Mouse (Mus musculus) 416B (cell line): ENCODE results near the gene Ifi35.
"Not testable (repeated sequence)": the region's sequence is repeated elsewhere in the genome, so short reads cannot be mapped to it uniquely, and the experiment has no call there.

Experiments
- DNase-seq: peaks from one replicate; pipeline ENCODE4 v3.0.0; 2011; ENCODE audit warnings: low read depth

The Ifi35 gene

GRCm38 (mm10) chr11:101447786-101448185 is 421 bp upstream of the Ifi35 start:
- DNase-seq, result no peak

GRCm38 (mm10) chr11:101448899-101449298 is 692 bp downstream of the Ifi35 start:
- peak; percentile 79 for DNase-seq

GRCm38 (mm10) chr11:101449596-101449995 is 1.4 kb downstream of the Ifi35 start:
- DNase-seq, result not testable (repeated sequence)

- peak; percentile 82 for DNase-seq
These were observed 2.2 kb downstream of the Ifi35 start for GRCm38 (mm10) chr11:101450394-101450793.

GRCm38 (mm10) chr11:101451536-101451935 is 3.3 kb downstream of the Ifi35 start:
- DNase-seq, result peak; percentile 31

- peak; percentile 31 for DNase-seq
These were observed 4.0 kb downstream of the Ifi35 start for GRCm38 (mm10) chr11:101452093-101452774.

GRCm38 (mm10) chr11:101454702-101455101 is 6.5 kb downstream of the Ifi35 start:
- DNase-seq, result no peak

- no peak for DNase-seq
These were observed 7.4 kb downstream of the Ifi35 start for GRCm38 (mm10) chr11:101455627-101456026.

GRCm38 (mm10) chr11:101457631-101458030 is 9.4 kb downstream of the Ifi35 start:
- DNase-seq, result no peak

GRCm38 (mm10) chr11:101458217-101458616 is 10.0 kb downstream of the Ifi35 start:
- DNase-seq, result no peak

- DNase-seq, result no peak
These were observed 11.5 kb downstream of the Ifi35 start for GRCm38 (mm10) chr11:101459716-101460115.

- no peak for DNase-seq
These were observed 12.1 kb downstream of the Ifi35 start for GRCm38 (mm10) chr11:101460321-101460720.

GRCm38 (mm10) chr11:101462141-101462540 is 13.9 kb downstream of the Ifi35 start:
- DNase-seq, result no peak

- DNase-seq, result peak; percentile 87
These were observed 14.6 kb downstream of the Ifi35 start for GRCm38 (mm10) chr11:101462583-101463440.

GRCm38 (mm10) chr11:101464211-101465100 is 16.2 kb downstream of the Ifi35 start, which contains the start of gene Rnd2:
Rnd2 (plus strand) TSS chr11:101464999.
- DNase-seq, result peak; percentile 93

- DNase-seq, result peak; percentile 85
These were observed 17.1 kb downstream of the Ifi35 start for GRCm38 (mm10) chr11:101465101-101465868.

GRCm38 (mm10) chr11:101465869-101466551 is 17.8 kb downstream of the Ifi35 start, which contains the start of gene Vat1:
Vat1 (minus strand) TSS chr11:101466230.
- peak; percentile 82 for DNase-seq

GRCm38 (mm10) chr11:101466552-101466950 is 18.3 kb downstream of the Ifi35 start:
- DNase-seq, result peak; percentile 18

GRCm38 (mm10) chr11:101467477-101468262 is 19.5 kb downstream of the Ifi35 start:
- DNase-seq, result peak; percentile 97

- no peak for DNase-seq
These were observed 20.1 kb downstream of the Ifi35 start for GRCm38 (mm10) chr11:101468263-101468688.
